Mouse (Mus musculus) liver, adult 2 months (tissue): Measurements from ENCODE around the gene Obscn. TPM values are rescaled to one million over a fixed set of nuclear protein-coding genes. Genes with fewer than 3 reads are reported as not detected.
A peak's percentile ranks its signal among the peaks of the same experiment; 100 is the strongest.

ENCODE experiments used
- DNase-seq: peaks from one replicate; pipeline ENCODE4 v3.0.0-alpha.2; 2011; ENCODE audit warnings: low read depth, low spot score; ENCODE audit errors: extremely low read depth
- H3K27ac ChIP-seq: fragments of 200-500 bp; replicated peaks from 2 replicates; pipeline ENCODE4 v1.5.1; 2012; ENCODE audit warnings: low read depth, mild to moderate bottlenecking, control low read depth, inconsistent platforms, low read length; ENCODE audit not compliant: insufficient read depth
- H3K27me3 ChIP-seq: fragments of 200-500 bp; 2 replicates; pipeline ENCODE4 v1.6.1; 2012; ENCODE audit warnings: mild to moderate bottlenecking, moderate library complexity, low read length, inconsistent platforms; ENCODE audit not compliant: control insufficient read depth, insufficient read depth
- H3K36me3 ChIP-seq: fragments of 200-500 bp; 2 replicates; pipeline ENCODE4 v1.6.1; 2012; ENCODE audit warnings: low read length, inconsistent platforms; ENCODE audit not compliant: control insufficient read depth, insufficient read depth
- H3K4me1 ChIP-seq: fragments of 200-500 bp; 2 replicates; pipeline ENCODE4 v1.6.1; 2011; ENCODE audit warnings: low read length; ENCODE audit not compliant: control insufficient read depth, insufficient read depth
- H3K4me3 ChIP-seq: fragments of 200-500 bp; 2 replicates; pipeline ENCODE4 v1.5.1; 2011; ENCODE audit warnings: low read depth, mild to moderate bottlenecking, control low read depth, low read length, moderate library complexity; ENCODE audit not compliant: insufficient read depth
- H3K79me2 ChIP-seq: fragments of 200-500 bp; 2 replicates; pipeline ENCODE4 v1.6.1; 2012; ENCODE audit warnings: inconsistent platforms, mild to moderate bottlenecking, low read length, moderate library complexity; ENCODE audit not compliant: control insufficient read depth, insufficient read depth
- H3K9ac ChIP-seq: fragments of 200-500 bp; 2 replicates; pipeline ENCODE4 v1.6.1; 2012; ENCODE audit warnings: low read depth, mild to moderate bottlenecking, control low read depth, inconsistent platforms, low read length
- CTCF ChIP-seq: fragments of 200-500 bp; IDR thresholded peaks from 2 replicates; pipeline ENCODE4 v1.5.1; 2011; ENCODE audit warnings: low read depth, low read length, control low read depth
- POLR2A ChIP-seq: fragments of 200-500 bp; IDR thresholded peaks from 2 replicates; pipeline ENCODE4 v1.6.1; 2011; ENCODE audit warnings: low read length, control low read depth; ENCODE audit not compliant: insufficient read depth; ENCODE audit errors: extremely low read depth
- WGBS: fragments of 180-500 bp; shearing (Covaris S2); methylation state at CpG from one replicate; pipeline ENCODE4 v1.1.7; 2018; 5-methylcytosine and 5-hydroxymethylcytosine counted together
- polyA plus RNA-seq: library from polyadenylated mRNA; depleted of rRNA; stranded (reverse); fragments of >200 nt; gene quantifications from 2 replicates; pipeline ENCODE4 v1.2.3, GENCODE M21; 2012
- total RNA-seq: library from RNA; depleted of rRNA; stranded (reverse); fragments of >200 nt; gene quantifications from 2 replicates; pipeline ENCODE4 v1.2.3, GENCODE M21; 2014

Obscn gene
- total and polyA plus RNA-seq, 2 experiments = 0.07 to 0.83 TPM

GRCm38 (mm10) chr11:58983691-58984341 is 152.4 kb downstream of the Obscn start:
- no peak for TF ChIP-seq POLR2A
- no peak for TF ChIP-seq CTCF
- Histone ChIP-seq H3K79me2 (peaks cover 15% of the 10 kb centered on the region; the same call in 1 of the 2 replicates), H3K9ac (no peak overlapping the region), H3K4me3 (no peak overlapping the region), H3K4me1 (peaks cover 11% of the 10 kb centered on the region), H3K36me3 (peaks cover 28% of the 10 kb centered on the region), H3K27ac (no peak overlapping the region), H3K27me3 (no peaks in the 10 kb centered on the region)
- WGBS = 88% methylated on average over 6 of the region's 6 CpGs
- no peak for DNase-seq

GRCm38 (mm10) chr11:58982471-58983097 is 153.6 kb downstream of the Obscn start:
- Histone ChIP-seq H3K79me2 (peaks cover 21% of the 10 kb centered on the region; the same call in 1 of the 2 replicates), H3K9ac (no peak overlapping the region), H3K4me1 (peaks cover 11% of the 10 kb centered on the region), H3K27ac (no peak overlapping the region), H3K36me3 (peaks cover 23% of the 10 kb centered on the region), H3K27me3 (no peaks in the 10 kb centered on the region), H3K4me3 (no peak overlapping the region)
- TF ChIP-seq CTCF (no peak), POLR2A (no peak)
- 90% methylated on average over 18 of the region's 18 CpGs for WGBS
- no peak for DNase-seq

- no peak overlapping the region for H3K27ac ChIP-seq
- H3K9ac ChIP-seq = no peak overlapping the region
- no peaks in the 10 kb centered on the region for H3K27me3 ChIP-seq
- H3K79me2 ChIP-seq = peaks cover 21% of the 10 kb centered on the region; the same call in 1 of the 2 replicates
- peaks cover 11% of the 10 kb centered on the region for H3K4me1 ChIP-seq
- H3K4me3 ChIP-seq = no peak overlapping the region
- H3K36me3 ChIP-seq = peaks cover 23% of the 10 kb centered on the region
- peak; percentile 35 for DNase-seq
- TF ChIP-seq CTCF (peak; percentile 35), POLR2A (no peak)
- WGBS = 81% methylated on average over 14 of the region's 14 CpGs
Observed at GRCm38 (mm10) chr11:58981541-58982447, 154.4 kb downstream of the Obscn start.

GRCm38 (mm10) chr11:58980381-58980990 is 155.7 kb downstream of the Obscn start:
- Histone ChIP-seq H3K27ac (peak overlapping the region; percentile 26), H3K27me3 (no peaks in the 10 kb centered on the region), H3K4me1 (peaks cover 11% of the 10 kb centered on the region), H3K4me3 (no peak overlapping the region), H3K9ac (peak overlapping the region; percentile 22), H3K79me2 (peaks cover 21% of the 10 kb centered on the region; the same call in 1 of the 2 replicates), H3K36me3 (peaks cover 14% of the 10 kb centered on the region)
- DNase-seq = peak; percentile 35
- 33% methylated on average over 5 of the region's 5 CpGs for WGBS
- TF ChIP-seq POLR2A = no peak
- no peak for TF ChIP-seq CTCF

- Histone ChIP-seq H3K27me3 (no peaks in the 10 kb centered on the region), H3K36me3 (peaks cover 9% of the 10 kb centered on the region), H3K4me1 (peaks cover 11% of the 10 kb centered on the region), H3K27ac (peak overlapping the region; percentile 95), H3K4me3 (peak overlapping the region; percentile 41), H3K9ac (peak overlapping the region; percentile 74), H3K79me2 (peaks cover 21% of the 10 kb centered on the region; the same call in 1 of the 2 replicates)
- WGBS = 15% methylated on average over 7 of the region's 7 CpGs
- peak; percentile 94 for DNase-seq
- no peak for TF ChIP-seq CTCF
- TF ChIP-seq POLR2A = no peak
Observed at GRCm38 (mm10) chr11:58979661-58980060, 156.5 kb downstream of the Obscn start.
